Mouse (Mus musculus): ENCODE measurements at regions not wholly inside any gene's neighbourhood (a gene's known extent, or its start where the extent isn't known, plus 50 kb on each side); places are given as distances from the start of the nearest gene placed in this dataset.

- H3K4me2 ChIP-seq (ENCODE audit: low read depth, low read length): no peak overlapping the region
- no peak overlapping the region for H3K4me3 ChIP-seq (ENCODE audit: low read length)
- no peak for ATAC-seq (replicated peaks; ENCODE audit: extremely low read depth, insufficient read depth, low FRiP score)
- H3K4me1 ChIP-seq (ENCODE audit: control insufficient read depth, insufficient read depth, low read length): no peaks in the 10 kb centered on the region
- H3K27me3 ChIP-seq (ENCODE audit: control insufficient read depth, insufficient read depth, low read length): no peaks in the 10 kb centered on the region
- no peaks in the 10 kb centered on the region for H3K36me3 ChIP-seq (ENCODE audit: control insufficient read depth, insufficient read depth)
- no peaks in the 10 kb centered on the region for H3K9me3 ChIP-seq (replicated peaks; ENCODE audit: control insufficient read depth, low read length)
- H3K27ac ChIP-seq (ENCODE audit: low read length): no peak overlapping the region
- no peak overlapping the region for H3K9ac ChIP-seq (ENCODE audit: low read length)
- WGBS: 61% methylated on average over 1 of the region's 1 CpGs
Measured at GRCm38 (mm10) chr16:12982681-12983080, 126.8 kb upstream of the Ercc4 start.

GRCm38 (mm10) chr16:13001288-13001880, 108.1 kb upstream of the Ercc4 start:
- no peak overlapping the region for H3K4me2 ChIP-seq (ENCODE audit: low read depth, low read length)
- no peak overlapping the region for H3K9ac ChIP-seq (ENCODE audit: low read length)
- H3K4me1 ChIP-seq (ENCODE audit: control insufficient read depth, insufficient read depth, low read length): no peaks in the 10 kb centered on the region
- WGBS: 56% methylated on average over 1 of the region's 1 CpGs
- H3K27ac ChIP-seq (ENCODE audit: low read length): no peak overlapping the region
- no peaks in the 10 kb centered on the region for H3K27me3 ChIP-seq (ENCODE audit: control insufficient read depth, insufficient read depth, low read length)
- no peaks in the 10 kb centered on the region for H3K36me3 ChIP-seq (ENCODE audit: control insufficient read depth, insufficient read depth)
- H3K9me3 ChIP-seq (replicated peaks; ENCODE audit: control insufficient read depth, low read length): no peaks in the 10 kb centered on the region
- ATAC-seq (replicated peaks; ENCODE audit: extremely low read depth, insufficient read depth, low FRiP score): no peak
- no peak overlapping the region for H3K4me3 ChIP-seq (ENCODE audit: low read length)

DNA sequence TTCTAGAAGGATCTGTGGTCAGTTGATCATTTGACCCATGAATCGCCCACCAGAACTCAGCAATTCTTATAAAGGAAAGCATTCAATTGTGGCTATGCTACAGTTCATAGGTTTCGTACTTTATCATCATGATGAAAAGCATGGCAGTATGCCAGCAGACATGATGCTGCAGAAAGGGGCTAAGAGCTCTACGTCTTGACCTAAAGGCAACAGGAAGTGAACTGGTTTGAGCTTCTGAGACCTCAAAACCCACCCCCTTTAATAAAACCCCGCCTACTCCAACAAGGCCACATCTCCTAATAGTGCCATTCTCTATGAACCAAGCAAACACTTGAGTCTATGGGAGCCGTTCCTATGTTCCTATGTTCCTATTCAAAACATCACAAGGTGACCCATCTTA, 96.6 kb upstream of the Ercc4 start:
- H3K36me3 ChIP-seq (ENCODE audit: control insufficient read depth, insufficient read depth): no peaks in the 10 kb centered on the region
- H3K4me2 ChIP-seq (ENCODE audit: low read depth, low read length): no peak overlapping the region
- 66% methylated on average over 5 of the region's 5 CpGs for WGBS
- H3K27ac ChIP-seq (ENCODE audit: low read length): no peak overlapping the region
- no peaks in the 10 kb centered on the region for H3K27me3 ChIP-seq (ENCODE audit: control insufficient read depth, insufficient read depth, low read length)
- H3K4me3 ChIP-seq (ENCODE audit: low read length): no peak overlapping the region
- H3K9ac ChIP-seq (ENCODE audit: low read length): no peak overlapping the region
- ATAC-seq (replicated peaks; ENCODE audit: extremely low read depth, insufficient read depth, low FRiP score): no peak
- H3K4me1 ChIP-seq (ENCODE audit: control insufficient read depth, insufficient read depth, low read length): no peaks in the 10 kb centered on the region
- no peaks in the 10 kb centered on the region for H3K9me3 ChIP-seq (replicated peaks; ENCODE audit: control insufficient read depth, low read length)

DNA sequence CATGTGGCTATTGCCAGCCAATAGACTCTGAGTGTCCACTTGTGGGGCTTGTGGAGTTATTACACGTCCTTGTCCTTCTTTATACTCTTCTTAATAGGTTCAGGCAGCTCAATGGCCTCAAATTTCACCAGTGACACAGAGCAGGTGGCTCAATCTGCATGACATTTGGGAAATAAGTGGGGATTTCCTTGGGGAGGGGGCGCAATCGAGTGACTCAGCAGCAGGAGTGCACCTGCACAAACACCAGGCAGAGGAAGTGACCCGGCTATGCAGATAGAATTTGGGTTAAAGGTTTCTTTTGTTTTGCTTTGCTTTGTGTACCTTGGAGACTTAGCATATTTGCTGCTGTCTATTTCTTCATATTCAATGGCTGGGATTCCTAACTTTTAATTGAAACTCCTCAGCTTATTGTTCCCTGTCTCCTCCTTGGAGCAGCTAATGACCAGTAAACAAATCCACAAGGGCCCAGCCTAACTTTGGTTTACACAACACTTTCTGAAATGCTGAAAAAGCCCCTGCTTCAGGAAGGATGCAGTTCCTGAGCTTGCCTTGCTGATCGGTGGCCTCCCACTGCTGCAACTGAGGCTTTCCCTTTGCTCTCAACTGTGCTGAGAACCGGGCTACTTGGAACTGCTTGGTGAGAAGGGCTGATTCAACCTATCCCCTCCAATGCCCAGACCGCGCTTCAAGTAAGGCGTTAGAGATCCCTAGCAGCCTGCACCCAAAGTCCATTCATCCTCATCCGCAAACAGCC, 95.4 kb upstream of the Ercc4 start:
- no peaks in the 10 kb centered on the region for H3K27me3 ChIP-seq (ENCODE audit: control insufficient read depth, insufficient read depth, low read length)
- H3K4me1 ChIP-seq (ENCODE audit: control insufficient read depth, insufficient read depth, low read length): no peaks in the 10 kb centered on the region
- no peak overlapping the region for H3K27ac ChIP-seq (ENCODE audit: low read length)
- WGBS: 63% methylated on average over 10 of the region's 10 CpGs
- no peak for ATAC-seq (replicated peaks; ENCODE audit: extremely low read depth, insufficient read depth, low FRiP score)
- H3K4me2 ChIP-seq (ENCODE audit: low read depth, low read length): no peak overlapping the region
- H3K4me3 ChIP-seq (ENCODE audit: low read length): no peak overlapping the region
- no peak overlapping the region for H3K9ac ChIP-seq (ENCODE audit: low read length)
- no peaks in the 10 kb centered on the region for H3K36me3 ChIP-seq (ENCODE audit: control insufficient read depth, insufficient read depth)
- no peaks in the 10 kb centered on the region for H3K9me3 ChIP-seq (replicated peaks; ENCODE audit: control insufficient read depth, low read length)

- Histone ChIP-seq H3K4me1 (ENCODE audit: control insufficient read depth, insufficient read depth, low read length) (no peaks in the 10 kb centered on the region), H3K27ac (ENCODE audit: low read length) (no peak overlapping the region), H3K9me3 (replicated peaks; ENCODE audit: control insufficient read depth, low read length) (peaks cover 2% of the 10 kb centered on the region; the same call in 1 of the 2 replicates), H3K27me3 (ENCODE audit: control insufficient read depth, insufficient read depth, low read length) (no peaks in the 10 kb centered on the region), H3K36me3 (ENCODE audit: control insufficient read depth, insufficient read depth) (no peaks in the 10 kb centered on the region), H3K9ac (ENCODE audit: low read length) (no peak overlapping the region), H3K4me2 (ENCODE audit: low read depth, low read length) (no peak overlapping the region), H3K4me3 (ENCODE audit: low read length) (no peak overlapping the region)
- 41% methylated on average over 4 of the region's 4 CpGs for WGBS
- no peak for ATAC-seq (replicated peaks; ENCODE audit: extremely low read depth, insufficient read depth, low FRiP score)
Measured at GRCm38 (mm10) chr16:13022875-13023274, 86.6 kb upstream of the Ercc4 start.

GRCm38 (mm10) chr16:13025393-13025792, 84.1 kb upstream of the Ercc4 start:
- no peak overlapping the region for H3K27ac ChIP-seq (ENCODE audit: low read length)
- WGBS: 39% methylated on average over 3 of the region's 3 CpGs
- no peak overlapping the region for H3K4me2 ChIP-seq (ENCODE audit: low read depth, low read length)
- H3K4me3 ChIP-seq (ENCODE audit: low read length): no peak overlapping the region
- no peaks in the 10 kb centered on the region for H3K9me3 ChIP-seq (replicated peaks; ENCODE audit: control insufficient read depth, low read length)
- H3K27me3 ChIP-seq (ENCODE audit: control insufficient read depth, insufficient read depth, low read length): no peaks in the 10 kb centered on the region
- no peaks in the 10 kb centered on the region for H3K4me1 ChIP-seq (ENCODE audit: control insufficient read depth, insufficient read depth, low read length)
- no peak for ATAC-seq (replicated peaks; ENCODE audit: extremely low read depth, insufficient read depth, low FRiP score)
- H3K36me3 ChIP-seq (ENCODE audit: control insufficient read depth, insufficient read depth): no peaks in the 10 kb centered on the region
- H3K9ac ChIP-seq (ENCODE audit: low read length): no peak overlapping the region

GRCm38 (mm10) chr16:13034136-13034535, 75.3 kb upstream of the Ercc4 start:
- H3K27me3 ChIP-seq (ENCODE audit: control insufficient read depth, insufficient read depth, low read length): no peaks in the 10 kb centered on the region
- H3K9me3 ChIP-seq (replicated peaks; ENCODE audit: control insufficient read depth, low read length): no peaks in the 10 kb centered on the region
- no peak overlapping the region for H3K4me2 ChIP-seq (ENCODE audit: low read depth, low read length)
- H3K36me3 ChIP-seq (ENCODE audit: control insufficient read depth, insufficient read depth): no peaks in the 10 kb centered on the region
- no peak for ATAC-seq (replicated peaks; ENCODE audit: extremely low read depth, insufficient read depth, low FRiP score)
- no peaks in the 10 kb centered on the region for H3K4me1 ChIP-seq (ENCODE audit: control insufficient read depth, insufficient read depth, low read length)
- H3K27ac ChIP-seq (ENCODE audit: low read length): no peak overlapping the region
- no peak overlapping the region for H3K9ac ChIP-seq (ENCODE audit: low read length)
- H3K4me3 ChIP-seq (ENCODE audit: low read length): no peak overlapping the region
- WGBS: 63% methylated on average over 5 of the region's 5 CpGs

DNA sequence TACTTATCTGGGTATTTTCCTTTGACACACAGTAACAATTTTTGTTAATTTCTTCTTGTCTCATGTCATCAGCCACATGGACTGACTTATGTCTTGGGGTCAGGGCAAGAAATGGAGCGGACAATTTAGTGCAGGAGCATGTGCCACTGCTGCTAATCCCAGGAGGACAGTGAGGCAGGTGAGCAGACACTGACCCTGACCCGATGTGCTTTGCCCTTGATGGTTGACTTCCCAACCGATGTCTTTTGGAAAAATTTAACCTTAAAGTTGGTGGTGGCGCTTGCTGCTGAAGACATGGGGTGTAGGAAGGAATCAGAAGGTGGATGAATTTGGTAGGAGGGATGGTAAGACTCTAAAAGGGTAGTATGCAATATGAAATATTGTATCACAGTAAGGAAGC, 72.9 kb upstream of the Ercc4 start:
- H3K4me3 ChIP-seq (ENCODE audit: low read length): no peak overlapping the region
- no peaks in the 10 kb centered on the region for H3K36me3 ChIP-seq (ENCODE audit: control insufficient read depth, insufficient read depth)
- ATAC-seq (replicated peaks; ENCODE audit: extremely low read depth, insufficient read depth, low FRiP score): no peak
- no peaks in the 10 kb centered on the region for H3K9me3 ChIP-seq (replicated peaks; ENCODE audit: control insufficient read depth, low read length)
- no peaks in the 10 kb centered on the region for H3K27me3 ChIP-seq (ENCODE audit: control insufficient read depth, insufficient read depth, low read length)
- WGBS: 79% methylated on average over 4 of the region's 4 CpGs
- H3K4me1 ChIP-seq (ENCODE audit: control insufficient read depth, insufficient read depth, low read length): no peaks in the 10 kb centered on the region
- H3K4me2 ChIP-seq (ENCODE audit: low read depth, low read length): no peak overlapping the region
- H3K9ac ChIP-seq (ENCODE audit: low read length): no peak overlapping the region
- H3K27ac ChIP-seq (ENCODE audit: low read length): no peak overlapping the region

DNA sequence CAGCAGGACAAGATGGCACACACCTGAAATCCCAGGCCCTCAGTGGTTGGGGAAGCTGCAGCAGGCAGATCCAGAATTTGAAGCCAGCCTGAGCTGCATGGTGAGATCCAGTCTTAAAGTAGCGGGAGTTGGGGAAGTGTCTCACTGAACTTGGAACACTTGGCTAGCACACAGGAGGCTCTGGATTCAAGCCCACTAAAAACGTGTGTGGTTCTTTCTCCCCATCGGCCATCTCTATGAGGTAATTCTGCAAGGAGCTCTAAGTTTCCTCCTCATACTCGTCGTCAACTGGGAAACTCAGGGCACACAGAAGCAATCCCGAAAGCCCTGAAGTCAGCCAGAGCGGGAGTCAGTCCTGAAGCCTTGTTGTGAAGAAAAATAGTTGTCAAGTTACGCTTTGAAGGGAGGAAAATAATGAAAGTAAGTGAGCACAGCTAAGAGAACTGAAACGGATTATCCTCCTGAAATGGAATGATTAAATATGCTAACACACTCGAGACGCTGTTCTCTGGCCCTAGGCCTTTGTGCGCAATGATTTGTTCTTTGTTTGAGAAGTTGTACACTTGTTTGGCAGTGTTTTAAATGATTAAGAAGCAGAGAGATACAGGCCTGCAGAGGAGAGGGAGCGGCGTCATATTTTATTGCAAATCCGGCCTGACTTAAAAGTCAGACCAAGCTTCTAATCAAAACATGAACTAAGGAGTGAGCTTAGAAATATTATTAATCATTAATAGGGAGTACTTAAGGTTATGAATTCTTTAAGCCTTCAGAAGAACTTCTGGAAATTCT, 69.0 kb upstream of the Ercc4 start:
- no peaks in the 10 kb centered on the region for H3K36me3 ChIP-seq (ENCODE audit: control insufficient read depth, insufficient read depth)
- no peak overlapping the region for H3K4me2 ChIP-seq (ENCODE audit: low read depth, low read length)
- H3K4me3 ChIP-seq (ENCODE audit: low read length): no peak overlapping the region
- no peaks in the 10 kb centered on the region for H3K27me3 ChIP-seq (ENCODE audit: control insufficient read depth, insufficient read depth, low read length)
- ATAC-seq (replicated peaks; ENCODE audit: extremely low read depth, insufficient read depth, low FRiP score): no peak
- 66% methylated on average over 15 of the region's 15 CpGs for WGBS
- no peaks in the 10 kb centered on the region for H3K4me1 ChIP-seq (ENCODE audit: control insufficient read depth, insufficient read depth, low read length)
- H3K27ac ChIP-seq (ENCODE audit: low read length): no peak overlapping the region
- no peak overlapping the region for H3K9ac ChIP-seq (ENCODE audit: low read length)
- no peaks in the 10 kb centered on the region for H3K9me3 ChIP-seq (replicated peaks; ENCODE audit: control insufficient read depth, low read length)

Data from heart, embryonic 16.5 days (tissue).